Mouse (Mus musculus): ENCODE data around the gene Psmb8. TPM values are rescaled to one million over a fixed set of nuclear protein-coding genes. Genes with fewer than 3 reads are reported as not detected.
"Not testable (repeated sequence)": the region's sequence is repeated elsewhere in the genome, so short reads cannot be mapped to it uniquely, and the experiment has no call there.

Psmb8 gene
- polyA plus RNA-seq, 1 experiment = 0.44 TPM

- H3ac ChIP-seq (ENCODE audit: control insufficient read depth, insufficient read length) = no peak overlapping the region
- H3K36me3 ChIP-seq (ENCODE audit: control insufficient read depth, insufficient read depth) = no peaks in the 10 kb centered on the region
- H3K27me3 ChIP-seq (ENCODE audit: control insufficient read depth, insufficient read depth, insufficient read length) = peaks cover 46% of the 10 kb centered on the region
- H3K79me2 ChIP-seq (ENCODE audit: control insufficient read depth, insufficient read depth) = no peaks in the 10 kb centered on the region
- TF ChIP-seq TCF3 (IDR thresholded peaks at IDR 0.05; ENCODE audit: insufficient read length, low read depth) (no peak), POLR2A (IDR thresholded peaks at IDR 0.05; ENCODE audit: insufficient read length, low read depth) (no peak), USF1 (IDR thresholded peaks at IDR 0.05; ENCODE audit: low read depth) (no peak), MAX (IDR thresholded peaks at IDR 0.05; ENCODE audit: low read depth) (no peak), CEBPB (IDR thresholded peaks at IDR 0.05; ENCODE audit: insufficient read depth, poor library complexity, severe bottlenecking) (no peak), TCF12 (IDR thresholded peaks at IDR 0.05; ENCODE audit: insufficient read depth, poor library complexity, severe bottlenecking) (no peak), POLR2AphosphoS2 (IDR thresholded peaks at IDR 0.05; ENCODE audit: insufficient read length, low read depth) (no peak), MYOG (IDR thresholded peaks at IDR 0.05; ENCODE audit: control insufficient read depth in 1 of 3, insufficient read depth in 1 of 3, insufficient read length in 2 of 3, low read depth in 2 of 3) (no peak)
- H3K4me2 ChIP-seq (ENCODE audit: low read depth) = no peak overlapping the region
- H3K4me3 ChIP-seq = no peak overlapping the region
Measured at GRCm38 (mm10) chr17:34217986-34218385, 20.5 kb downstream of the Psmb8 start.

- Histone ChIP-seq H3K4me2 (ENCODE audit: low read depth) (no peak overlapping the region), H3K27me3 (ENCODE audit: control insufficient read depth, insufficient read depth, insufficient read length) (peaks cover 45% of the 10 kb centered on the region), H3ac (ENCODE audit: control insufficient read depth, insufficient read length) (no peak overlapping the region), H3K36me3 (ENCODE audit: control insufficient read depth, insufficient read depth) (no peaks in the 10 kb centered on the region), H3K79me2 (ENCODE audit: control insufficient read depth, insufficient read depth) (no peaks in the 10 kb centered on the region), H3K4me3 (no peak overlapping the region)
- TF ChIP-seq SRF (IDR thresholded peaks at IDR 0.05; ENCODE audit: control insufficient read depth, insufficient read length, low read depth) (no peak), TCF3 (IDR thresholded peaks at IDR 0.05; ENCODE audit: insufficient read length, low read depth) (no peak), E2F4 (IDR thresholded peaks at IDR 0.05; ENCODE audit: insufficient read depth) (no peak), USF1 (IDR thresholded peaks at IDR 0.05; ENCODE audit: low read depth) (no peak), TCF12 (IDR thresholded peaks at IDR 0.05; ENCODE audit: insufficient read depth, poor library complexity, severe bottlenecking) (no peak), POLR2A (IDR thresholded peaks at IDR 0.05; ENCODE audit: insufficient read length, low read depth) (no peak), CEBPB (IDR thresholded peaks at IDR 0.05; ENCODE audit: insufficient read depth, poor library complexity, severe bottlenecking) (no peak), MAX (IDR thresholded peaks at IDR 0.05; ENCODE audit: low read depth) (no peak), MYOG (IDR thresholded peaks at IDR 0.05; ENCODE audit: control insufficient read depth in 1 of 3, insufficient read depth in 1 of 3, insufficient read length in 2 of 3, low read depth in 2 of 3) (no peak), REST (IDR thresholded peaks at IDR 0.05; ENCODE audit: insufficient read depth, insufficient read length) (no peak), MYOD1 (IDR thresholded peaks at IDR 0.05; ENCODE audit: control insufficient read depth in 1 of 3, insufficient read length in 2 of 3, low read depth in 2 of 3) (no peak), POLR2AphosphoS2 (IDR thresholded peaks at IDR 0.05; ENCODE audit: insufficient read length, low read depth) (no peak)
Measured at GRCm38 (mm10) chr17:34218675-34219074, 21.2 kb downstream of the Psmb8 start.

- H3K4me2 ChIP-seq (ENCODE audit: low read depth); H3ac ChIP-seq (ENCODE audit: control insufficient read depth, insufficient read length); H3K36me3 ChIP-seq (ENCODE audit: control insufficient read depth, insufficient read depth); H3K79me2 ChIP-seq (ENCODE audit: control insufficient read depth, insufficient read depth); H3K4me3 ChIP-seq: not testable (repeated sequence)
- H3K27me3 ChIP-seq (ENCODE audit: control insufficient read depth, insufficient read depth, insufficient read length) = peaks cover 41% of the 10 kb centered on the region
Measured at GRCm38 (mm10) chr17:34219096-34219495, 21.6 kb downstream of the Psmb8 start.

GRCm38 (mm10) chr17:34219801-34220200, 22.3 kb downstream of the Psmb8 start:
- peaks cover 37% of the 10 kb centered on the region for H3K27me3 ChIP-seq (ENCODE audit: control insufficient read depth, insufficient read depth, insufficient read length)
- not testable (repeated sequence) for H3ac ChIP-seq (ENCODE audit: control insufficient read depth, insufficient read length)

GRCm38 (mm10) chr17:34220401-34220800, 22.9 kb downstream of the Psmb8 start:
- H3K36me3 ChIP-seq (ENCODE audit: control insufficient read depth, insufficient read depth); H3K4me3 ChIP-seq; H3K4me2 ChIP-seq (ENCODE audit: low read depth); H3ac ChIP-seq (ENCODE audit: control insufficient read depth, insufficient read length); H3K79me2 ChIP-seq (ENCODE audit: control insufficient read depth, insufficient read depth): not testable (repeated sequence)
- H3K27me3 ChIP-seq (ENCODE audit: control insufficient read depth, insufficient read depth, insufficient read length) = peaks cover 31% of the 10 kb centered on the region

More at GRCm38 (mm10) chr17:34219801-34220200, 22.3 kb downstream of the Psmb8 start:
- not testable (repeated sequence) for H3K79me2 ChIP-seq (ENCODE audit: control insufficient read depth, insufficient read depth); H3K4me3 ChIP-seq; H3K4me2 ChIP-seq (ENCODE audit: low read depth); H3K36me3 ChIP-seq (ENCODE audit: control insufficient read depth, insufficient read depth)

GRCm38 (mm10) chr17:34224816-34225215, 27.3 kb downstream of the Psmb8 start:
- H3K4me3 ChIP-seq = no peak overlapping the region
- no peaks in the 10 kb centered on the region for H3K27me3 ChIP-seq (ENCODE audit: control insufficient read depth, insufficient read depth, insufficient read length)
- H3K79me2 ChIP-seq (ENCODE audit: control insufficient read depth, insufficient read depth) = no peaks in the 10 kb centered on the region
- H3K36me3 ChIP-seq (ENCODE audit: control insufficient read depth, insufficient read depth) = no peaks in the 10 kb centered on the region
- TF ChIP-seq REST (IDR thresholded peaks at IDR 0.05; ENCODE audit: insufficient read depth, insufficient read length) (no peak), USF1 (IDR thresholded peaks at IDR 0.05; ENCODE audit: low read depth) (no peak), SRF (IDR thresholded peaks at IDR 0.05; ENCODE audit: control insufficient read depth, insufficient read length, low read depth) (no peak), CEBPB (IDR thresholded peaks at IDR 0.05; ENCODE audit: insufficient read depth, poor library complexity, severe bottlenecking) (no peak), TCF3 (IDR thresholded peaks at IDR 0.05; ENCODE audit: insufficient read length, low read depth) (no peak)
- H3ac ChIP-seq (ENCODE audit: control insufficient read depth, insufficient read length) = no peak overlapping the region
- no peak overlapping the region for H3K4me2 ChIP-seq (ENCODE audit: low read depth)
